Mouse (Mus musculus): ENCODE data around the gene Rnf152. TPM values are rescaled to one million over a fixed set of nuclear protein-coding genes. Genes with fewer than 3 reads are reported as not detected.

Gene Rnf152
- total RNA-seq (2021) (1 to 10 TPM; 1.0 to 1.1 TPM), polyA plus RNA-seq (2012; rRNA removed) (0.76 and 0.78 TPM in 2 replicates)
- long read RNA-seq = 0 reads

DNA sequence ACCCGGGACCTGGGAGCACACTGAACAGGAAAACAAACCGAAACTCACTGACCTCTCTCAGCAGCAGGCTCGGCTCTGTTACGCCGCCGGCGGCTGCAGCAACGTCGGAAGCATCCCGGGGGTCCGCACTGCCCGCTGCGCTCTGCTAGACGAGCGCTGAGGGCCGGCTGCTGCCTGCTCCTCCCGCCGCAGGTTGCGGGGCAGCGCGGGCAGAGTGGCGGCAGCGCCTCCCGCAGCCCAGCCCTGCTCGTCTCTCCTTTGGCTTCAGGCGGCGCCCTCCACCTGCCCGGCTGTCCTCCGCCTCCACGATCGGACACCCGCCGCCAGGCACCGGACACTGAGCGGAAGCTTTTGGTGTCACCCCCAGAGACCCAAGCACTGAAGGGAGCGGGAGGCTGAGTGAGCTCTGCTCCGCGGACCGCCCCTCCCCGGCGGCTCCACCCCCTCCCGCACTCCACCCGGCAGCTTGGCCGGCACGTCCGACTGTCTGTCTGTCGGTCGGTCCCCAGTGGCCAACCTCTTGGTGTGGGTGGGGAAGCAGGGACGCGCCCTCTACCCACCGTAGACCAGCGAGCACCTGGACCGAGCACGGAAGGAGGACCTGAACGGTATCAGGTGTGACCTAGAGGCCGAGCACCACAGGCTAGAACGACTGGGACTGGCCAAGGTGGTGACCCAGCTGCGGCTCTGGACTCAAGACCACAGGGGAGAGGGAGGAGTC lies at the start of gene Rnf152:
TSS of gene Rnf152 (minus strand) at position 420 of the 721 bp plus-strand sequence.
- WGBS = 1% methylated on average over 54 of the region's 58 CpGs
- Histone ChIP-seq H3K27ac (peak within 1 kb of the TSS; percentile 64), H3K4me1 (ENCODE audit: control insufficient read depth, insufficient read depth, low read length) (no peaks in the 10 kb centered on the region), H3K27me3 (ENCODE audit: control insufficient read depth, insufficient read depth, low read length) (no peaks in the 10 kb centered on the region), H3K9ac (ENCODE audit: low read depth, low read length) (peak within 1 kb of the TSS; percentile 88), H3K36me3 (ENCODE audit: control insufficient read depth, insufficient read depth, low read length) (no peaks in the 10 kb centered on the region), H3K79me2 (replicated peaks; ENCODE audit: control insufficient read depth, insufficient read depth, low read length) (no peaks in the 10 kb centered on the region), H3K4me3 (peak within 1 kb of the TSS; percentile 68)
- peak; percentile 66 to 75 for DNase-seq
- intact Hi-C loops (cut with DNase I) = loop anchor here (2.0 to 5.0 kb wide), 2 partner anchors 46 to 369 kb away; no protein-coding TSS in a partner anchor
- TF ChIP-seq POLR2A (IDR thresholded peaks at IDR 0.05; ENCODE audit: insufficient read depth, low read depth, low read length) (0 out of 2 replicates have a peak, but pooled peaks have one; percentile 8), EP300 (IDR thresholded peaks at IDR 0.05; ENCODE audit: insufficient read depth, low read depth, low read length) (no peak), CTCF (IDR thresholded peaks at IDR 0.05) (peak; percentile 50)

DNA sequence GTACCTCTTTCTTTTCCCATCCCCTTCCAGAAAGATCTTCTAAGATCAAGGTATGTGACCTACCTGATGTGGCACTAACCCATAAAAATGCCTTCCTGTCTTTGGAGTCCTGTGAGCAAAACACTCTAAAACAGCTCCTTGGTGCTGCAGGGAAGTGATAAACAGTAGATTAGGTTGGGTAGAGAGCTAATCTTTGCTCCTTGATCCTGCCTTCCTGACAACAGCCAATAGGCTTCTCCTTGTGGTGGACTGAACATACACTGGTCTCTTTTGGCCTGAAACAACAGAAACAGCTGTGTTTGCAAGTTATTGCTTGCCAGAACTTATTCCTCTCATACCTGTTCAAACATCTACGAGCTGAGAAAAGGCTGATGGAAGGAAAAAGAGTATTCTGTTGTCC lies 46.3 kb upstream of the Rnf152 start:
- H3K4me1 ChIP-seq (ENCODE audit: control insufficient read depth, insufficient read depth, low read length) = no peaks in the 10 kb centered on the region; the same call in 1 of the 2 replicates
- intact Hi-C loops (cut with DNase I) = no loop called here
- no peaks in the 10 kb centered on the region for H3K79me2 ChIP-seq (replicated peaks; ENCODE audit: control insufficient read depth, insufficient read depth, low read length)
- no peak overlapping the region for H3K4me3 ChIP-seq
- no peak overlapping the region for H3K9ac ChIP-seq (ENCODE audit: low read depth, low read length)
- no peak for TF ChIP-seq CTCF (IDR thresholded peaks at IDR 0.05)
- TF ChIP-seq EP300 (IDR thresholded peaks at IDR 0.05; ENCODE audit: insufficient read depth, low read depth, low read length) = no peak
- no peak for TF ChIP-seq POLR2A (IDR thresholded peaks at IDR 0.05; ENCODE audit: insufficient read depth, low read depth, low read length)
- H3K27ac ChIP-seq = no peak overlapping the region
- WGBS = 74% methylated on average over 1 of the region's 1 CpGs
- no peak for DNase-seq
- no peaks in the 10 kb centered on the region for H3K27me3 ChIP-seq (ENCODE audit: control insufficient read depth, insufficient read depth, low read length)
- no peaks in the 10 kb centered on the region for H3K36me3 ChIP-seq (ENCODE audit: control insufficient read depth, insufficient read depth, low read length)

DNA sequence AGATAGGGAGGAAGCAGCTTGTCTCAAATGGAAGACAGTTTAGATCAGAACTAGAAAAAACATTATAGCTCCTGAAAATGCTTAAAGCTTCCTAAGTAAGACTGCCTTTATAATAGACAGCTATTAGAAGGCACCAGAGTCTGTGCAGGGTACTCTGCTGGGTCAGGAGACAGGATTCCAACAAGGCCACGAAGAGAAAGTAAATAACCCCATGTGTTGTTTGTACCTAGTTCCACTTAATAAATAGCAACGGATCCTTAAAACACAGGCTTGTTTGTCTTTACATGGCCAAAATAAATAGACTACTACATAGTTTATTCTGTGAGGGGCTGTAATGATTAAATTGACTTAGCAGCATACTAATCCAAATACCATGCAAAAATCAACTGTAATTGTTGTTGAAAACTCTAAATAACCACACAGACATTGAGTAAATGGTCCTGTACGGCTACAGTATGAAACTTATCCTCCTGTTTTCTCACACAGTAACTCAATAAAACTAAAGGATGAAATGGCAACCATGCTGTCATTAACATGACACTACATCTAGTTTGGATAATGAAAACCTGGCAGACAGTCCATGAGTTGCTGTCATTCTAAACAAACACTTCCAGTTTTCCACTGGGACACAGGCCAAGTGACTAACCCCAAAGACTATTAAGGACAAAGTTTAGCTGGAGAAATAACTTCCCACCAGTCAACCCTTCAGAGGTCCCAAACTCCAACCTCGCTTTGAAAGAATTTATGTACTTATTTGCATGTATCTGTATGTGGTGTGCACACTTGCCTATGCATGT lies 27.8 kb upstream of the Rnf152 start:
- H3K4me3 ChIP-seq = no peak overlapping the region
- no peak for TF ChIP-seq POLR2A (IDR thresholded peaks at IDR 0.05; ENCODE audit: insufficient read depth, low read depth, low read length)
- intact Hi-C loops (cut with DNase I) = no loop called here
- H3K79me2 ChIP-seq (replicated peaks; ENCODE audit: control insufficient read depth, insufficient read depth, low read length) = no peaks in the 10 kb centered on the region
- no peaks in the 10 kb centered on the region for H3K36me3 ChIP-seq (ENCODE audit: control insufficient read depth, insufficient read depth, low read length)
- no peaks in the 10 kb centered on the region for H3K27me3 ChIP-seq (ENCODE audit: control insufficient read depth, insufficient read depth, low read length)
- no peak overlapping the region for H3K27ac ChIP-seq
- no peaks in the 10 kb centered on the region; the same call in 1 of the 2 replicates for H3K4me1 ChIP-seq (ENCODE audit: control insufficient read depth, insufficient read depth, low read length)
- H3K9ac ChIP-seq (ENCODE audit: low read depth, low read length) = no peak overlapping the region
- WGBS = 63% methylated on average over 4 of the region's 4 CpGs
- DNase-seq = no peak

DNA sequence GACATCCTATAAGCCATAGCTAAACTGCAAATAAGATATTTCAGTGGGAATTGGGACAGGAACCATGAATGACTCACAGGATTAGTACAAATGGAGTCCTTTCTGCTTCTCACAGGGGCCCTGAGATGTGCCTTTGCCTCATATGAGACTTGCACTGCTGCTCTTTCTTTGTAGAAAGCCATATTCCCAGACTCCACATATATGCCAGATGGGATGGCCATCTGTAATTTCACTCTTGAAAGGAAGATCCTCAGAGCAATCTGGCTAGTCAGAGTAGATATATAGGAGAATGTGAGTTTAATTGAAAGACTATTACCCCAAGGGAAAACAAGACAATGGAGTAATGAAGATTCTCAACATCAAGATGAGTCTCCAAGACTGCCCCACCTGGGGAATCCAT lies 21.0 kb upstream of the Rnf152 start:
- intact Hi-C loops (cut with DNase I) = no loop called here

DNA sequence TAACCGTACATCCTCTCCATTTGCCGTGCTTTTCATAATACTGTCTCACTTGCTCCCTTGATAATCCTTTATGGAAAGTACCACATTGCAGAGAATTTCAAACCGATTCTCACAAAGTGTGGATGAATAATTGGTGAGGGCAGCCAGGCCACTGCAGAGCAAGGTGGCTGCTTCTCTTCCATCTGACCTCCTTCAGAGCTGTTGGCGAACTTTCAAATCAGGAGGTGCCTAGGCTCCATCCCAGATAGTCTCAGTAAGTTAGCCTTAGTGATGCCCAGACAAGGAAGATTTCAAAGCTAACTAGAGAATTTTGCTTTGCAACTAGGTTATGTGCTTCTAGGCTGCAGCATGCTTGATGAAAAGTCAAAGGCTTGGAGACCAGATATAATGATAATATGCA lies 18.1 kb upstream of the Rnf152 start:
- no peaks in the 10 kb centered on the region for H3K27me3 ChIP-seq (ENCODE audit: control insufficient read depth, insufficient read depth, low read length)
- no peak overlapping the region for H3K27ac ChIP-seq
- no peaks in the 10 kb centered on the region for H3K4me1 ChIP-seq (ENCODE audit: control insufficient read depth, insufficient read depth, low read length)
- no peaks in the 10 kb centered on the region for H3K79me2 ChIP-seq (replicated peaks; ENCODE audit: control insufficient read depth, insufficient read depth, low read length)
- TF ChIP-seq EP300 (IDR thresholded peaks at IDR 0.05; ENCODE audit: insufficient read depth, low read depth, low read length) (no peak), CTCF (IDR thresholded peaks at IDR 0.05) (no peak), POLR2A (IDR thresholded peaks at IDR 0.05; ENCODE audit: insufficient read depth, low read depth, low read length) (no peak)
- no peak for DNase-seq
- no peak overlapping the region for H3K9ac ChIP-seq (ENCODE audit: low read depth, low read length)
- intact Hi-C loops (cut with DNase I) = no loop called here
- no peak overlapping the region for H3K4me3 ChIP-seq
- H3K36me3 ChIP-seq (ENCODE audit: control insufficient read depth, insufficient read depth, low read length) = no peaks in the 10 kb centered on the region
- 89% methylated on average over 4 of the region's 4 CpGs for WGBS

More for the DNA sequence above, 21.0 kb upstream of the Rnf152 start:
- no peaks in the 10 kb centered on the region for H3K36me3 ChIP-seq (ENCODE audit: control insufficient read depth, insufficient read depth, low read length)
- TF ChIP-seq POLR2A (IDR thresholded peaks at IDR 0.05; ENCODE audit: insufficient read depth, low read depth, low read length) = no peak
- TF ChIP-seq CTCF (IDR thresholded peaks at IDR 0.05) = no peak
- no peak for TF ChIP-seq EP300 (IDR thresholded peaks at IDR 0.05; ENCODE audit: insufficient read depth, low read depth, low read length)
- H3K79me2 ChIP-seq (replicated peaks; ENCODE audit: control insufficient read depth, insufficient read depth, low read length) = no peaks in the 10 kb centered on the region
- no peaks in the 10 kb centered on the region for H3K4me1 ChIP-seq (ENCODE audit: control insufficient read depth, insufficient read depth, low read length)
- no peak overlapping the region for H3K9ac ChIP-seq (ENCODE audit: low read depth, low read length)
- no peaks in the 10 kb centered on the region for H3K27me3 ChIP-seq (ENCODE audit: control insufficient read depth, insufficient read depth, low read length)
- H3K4me3 ChIP-seq = no peak overlapping the region
- no peak for DNase-seq
- H3K27ac ChIP-seq = no peak overlapping the region

DNA sequence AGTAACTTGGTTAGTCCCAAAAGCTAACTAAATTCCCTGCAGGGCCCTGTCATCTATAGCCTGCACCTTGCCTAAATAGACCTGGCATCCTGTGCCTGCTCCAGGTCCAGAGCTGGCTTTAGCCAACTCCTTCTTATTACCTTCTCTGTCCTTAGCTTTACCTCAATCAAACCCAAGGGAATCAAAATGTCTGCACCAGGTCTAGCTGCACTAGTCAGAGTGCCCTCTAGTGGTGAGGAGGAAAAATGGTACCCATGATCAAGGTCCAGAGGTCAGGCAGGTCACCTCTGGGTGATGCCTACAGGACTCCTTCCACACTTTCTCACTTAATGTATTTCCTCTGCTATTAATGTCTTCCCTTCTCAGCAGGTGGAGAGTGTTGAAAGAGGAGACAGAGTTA lies 6.2 kb upstream of the Rnf152 start:
- H3K4me3 ChIP-seq = no peak overlapping the region
- no peaks in the 10 kb centered on the region for H3K4me1 ChIP-seq (ENCODE audit: control insufficient read depth, insufficient read depth, low read length)
- TF ChIP-seq CTCF (IDR thresholded peaks at IDR 0.05) (peak; percentile 83), POLR2A (IDR thresholded peaks at IDR 0.05; ENCODE audit: insufficient read depth, low read depth, low read length) (no peak), EP300 (IDR thresholded peaks at IDR 0.05; ENCODE audit: insufficient read depth, low read depth, low read length) (no peak)
- intact Hi-C loops (cut with DNase I) = loop anchor here (2.0 kb wide), 1 partner anchor 270 kb away; no protein-coding TSS in a partner anchor
- H3K9ac ChIP-seq (ENCODE audit: low read depth, low read length) = no peak overlapping the region
- no peaks in the 10 kb centered on the region for H3K36me3 ChIP-seq (ENCODE audit: control insufficient read depth, insufficient read depth, low read length)
- H3K79me2 ChIP-seq (replicated peaks; ENCODE audit: control insufficient read depth, insufficient read depth, low read length) = no peaks in the 10 kb centered on the region
- no peak overlapping the region for H3K27ac ChIP-seq
- H3K27me3 ChIP-seq (ENCODE audit: control insufficient read depth, insufficient read depth, low read length) = no peaks in the 10 kb centered on the region
- DNase-seq = no peak
